22 mouse cellular contexts compared by ENCODE assay signal in the genomic region with DNA sequence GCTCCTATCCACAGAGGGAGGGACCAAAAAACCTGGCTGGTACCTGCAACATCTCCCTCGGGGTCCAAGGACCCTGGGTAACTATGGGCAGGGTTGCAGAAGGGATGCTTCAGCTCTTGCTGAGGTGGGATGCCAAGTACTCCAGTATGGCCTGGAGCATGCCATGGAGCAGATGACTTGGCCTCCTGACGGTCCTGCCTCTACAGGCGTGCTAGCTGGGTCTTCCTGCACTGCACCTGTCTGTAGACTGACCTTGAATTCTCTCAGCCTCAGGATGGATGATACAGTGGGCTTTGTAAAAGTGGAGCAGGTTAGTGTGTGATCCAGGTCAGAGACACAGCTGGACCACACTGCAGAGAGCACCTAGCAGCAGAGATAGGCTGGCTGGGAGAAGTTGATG.
"Had no signal": no experiment of that assay in that cellular context is flagged by ENCODE, and none has a peak within 500 bp of the region (broad histone marks: within the 10 kb centered on the region; RNA-seq: fewer than 3 reads in every experiment).

No protein-coding gene starts in this region.

- H3K9me3 ChIP-seq: intestine, embryonic 15.5 days; kidney, embryonic 15.5 days; limb, embryonic 15.5 days; liver, embryonic 15.5 days; lung, embryonic 15.5 days; megakaryocyte, embryonic 14.5 days; midbrain, embryonic 10.5 days; midbrain, embryonic 13.5 days; neural tube, embryonic 13.5 days; stomach, embryonic 15.5 days had no signal

- H3K4me3 ChIP-seq: intestine, embryonic 15.5 days; kidney, embryonic 15.5 days; limb, embryonic 15.5 days; liver, embryonic 15.5 days; lung, embryonic 15.5 days; midbrain, embryonic 10.5 days; midbrain, embryonic 13.5 days; neural tube, embryonic 13.5 days; stomach, embryonic 15.5 days had no signal

- H3K27ac ChIP-seq: intestine, embryonic 15.5 days; kidney, embryonic 15.5 days; limb, embryonic 15.5 days; liver, embryonic 15.5 days; lung, embryonic 15.5 days; midbrain, embryonic 10.5 days; midbrain, embryonic 13.5 days; neural tube, embryonic 13.5 days; stomach, embryonic 15.5 days had no signal

- DNase-seq: kidney, adult 11 months; kidney, adult 8-10 months; kidney, postnatal 10 days; kidney, postnatal 36 days; layer of hippocampus, adult 9-11 months; lung, adult 18-20 months; lung, postnatal 10 days; lung, postnatal 36 days; retina, postnatal 1 day; right cerebral cortex, postnatal 25 days; spleen, adult 18-20 months; thymus, postnatal 25 days had no signal

- ATAC-seq: intestine, embryonic 15.5 days; midbrain, embryonic 13.5 days had no signal

- H3K4me2 ChIP-seq: intestine, embryonic 15.5 days; kidney, embryonic 15.5 days; limb, embryonic 15.5 days; liver, embryonic 15.5 days; lung, embryonic 15.5 days; midbrain, embryonic 13.5 days; neural tube, embryonic 13.5 days; stomach, embryonic 15.5 days had no signal

- H3K27me3 ChIP-seq: intestine, embryonic 15.5 days; kidney, embryonic 15.5 days; limb, embryonic 15.5 days; liver, embryonic 15.5 days; lung, embryonic 15.5 days; megakaryocyte, embryonic 14.5 days; midbrain, embryonic 13.5 days; neural tube, embryonic 13.5 days; stomach, embryonic 15.5 days had no signal

- H3K9ac ChIP-seq: intestine, embryonic 15.5 days; kidney, embryonic 15.5 days; limb, embryonic 15.5 days; liver, embryonic 15.5 days; lung, embryonic 15.5 days; midbrain, embryonic 13.5 days; stomach, embryonic 15.5 days had no signal
